Mouse (Mus musculus) heart, postnatal 0 days (tissue): Measurements from ENCODE around the gene Rsph9.

ENCODE experiments used
- CTCF ChIP-seq: IDR thresholded peaks from 2 replicates; pipeline ENCODE4 v1.5.1; 2016; ENCODE audit warnings: antibody characterized with exemption, control low read depth, low read depth
- EP300 ChIP-seq: IDR thresholded peaks from 2 replicates; pipeline ENCODE4 v1.6.1; 2016; ENCODE audit warnings: antibody characterized with exemption, low read depth

- TF ChIP-seq CTCF (no peak), EP300 (no peak)
Observed at GRCm38 (mm10) chr17:46159236-46159635, 15.2 kb upstream of the Rsph9 start.
